Mouse (Mus musculus): Measurements from ENCODE around the gene Cd44.

DNA sequence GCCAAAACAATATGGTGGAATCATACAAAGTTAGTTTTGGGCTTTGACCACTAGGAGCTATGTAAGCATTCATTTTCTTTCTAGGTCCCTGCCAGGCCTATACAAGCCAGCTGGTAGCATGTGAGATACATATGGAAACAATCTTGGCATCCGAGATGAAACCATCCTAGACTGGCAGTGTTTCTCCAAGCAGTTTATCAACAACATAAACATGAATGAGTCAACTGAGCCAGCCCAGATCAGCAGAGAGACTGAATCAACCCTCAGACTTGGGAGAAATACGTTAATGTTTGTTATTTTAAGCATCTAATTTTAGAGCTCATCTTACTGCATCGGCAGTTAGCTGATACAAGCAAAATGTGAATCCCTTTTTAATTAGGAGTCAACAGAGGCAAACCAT lies 93.8 kb downstream of the Cd44 start:
- no peak for TF ChIP-seq POLR2A (IDR thresholded peaks at IDR 0.05; ENCODE audit: borderline replicate concordance, insufficient read depth, low read length)
- no peak for TF ChIP-seq CTCF (IDR thresholded peaks at IDR 0.05; ENCODE audit: borderline replicate concordance, insufficient read depth, low read depth, low read length)
